Mouse (Mus musculus): ENCODE measurements around the gene Zbtb8b. TPM values are rescaled to one million over a fixed set of nuclear protein-coding genes. Genes with fewer than 3 reads are reported as not detected.

Zbtb8b gene
- total and polyA plus RNA-seq, 2 experiments from 2014 or later: 14.3 to 14.5 TPM

GRCm38 (mm10) chr4:129388404-129388803 lies 52.2 kb downstream of the Zbtb8b start:
- Histone ChIP-seq H3K9me3 (ENCODE audit: low read length) (no peaks in the 10 kb centered on the region), H3K4me3 (ENCODE audit: low read depth, low read length) (no peak overlapping the region), H3K9ac (replicated peaks; ENCODE audit: low read length, poor library complexity, severe bottlenecking) (no peak overlapping the region), H3K27ac (ENCODE audit: low read depth, low read length) (no peak overlapping the region), H3K27me3 (ENCODE audit: insufficient read depth, low read length) (no peaks in the 10 kb centered on the region), H3K4me2 (ENCODE audit: low read depth, low read length, poor library complexity, severe bottlenecking) (no peak overlapping the region), H3K4me1 (ENCODE audit: insufficient read depth, low read length) (no peaks in the 10 kb centered on the region), H3K36me3 (ENCODE audit: insufficient read depth, low read length) (no peaks in the 10 kb centered on the region)
- no peak for TF ChIP-seq CTCF (IDR thresholded peaks at IDR 0.05)
- ATAC-seq (ENCODE audit: low FRiP score): no peak
- no peak for DNase-seq (ENCODE audit: low spot score)
- 46% methylated on average over 5 of the region's 5 CpGs for WGBS

GRCm38 (mm10) chr4:129386989-129387388 lies 53.7 kb downstream of the Zbtb8b start:
- H3K4me2 ChIP-seq (ENCODE audit: low read depth, low read length, poor library complexity, severe bottlenecking): no peak overlapping the region
- no peak overlapping the region for H3K27ac ChIP-seq (ENCODE audit: low read depth, low read length)
- no peak for DNase-seq (ENCODE audit: low spot score)
- no peak for TF ChIP-seq CTCF (IDR thresholded peaks at IDR 0.05)
- H3K4me3 ChIP-seq (ENCODE audit: low read depth, low read length): no peak overlapping the region
- H3K9me3 ChIP-seq (ENCODE audit: low read length): no peaks in the 10 kb centered on the region
- H3K36me3 ChIP-seq (ENCODE audit: insufficient read depth, low read length): no peaks in the 10 kb centered on the region
- H3K9ac ChIP-seq (replicated peaks; ENCODE audit: low read length, poor library complexity, severe bottlenecking): no peak overlapping the region
- no peaks in the 10 kb centered on the region for H3K27me3 ChIP-seq (ENCODE audit: insufficient read depth, low read length)
- no peak for ATAC-seq (ENCODE audit: low FRiP score)
- no peaks in the 10 kb centered on the region for H3K4me1 ChIP-seq (ENCODE audit: insufficient read depth, low read length)
- 70% methylated on average over 1 of the region's 2 CpGs for WGBS

GRCm38 (mm10) chr4:129386269-129386946 lies 54.2 kb downstream of the Zbtb8b start:
- 92% methylated on average over 8 of the region's 8 CpGs for WGBS
- Histone ChIP-seq H3K4me1 (ENCODE audit: insufficient read depth, low read length) (no peaks in the 10 kb centered on the region), H3K4me2 (ENCODE audit: low read depth, low read length, poor library complexity, severe bottlenecking) (no peak overlapping the region), H3K4me3 (ENCODE audit: low read depth, low read length) (no peak overlapping the region), H3K9ac (replicated peaks; ENCODE audit: low read length, poor library complexity, severe bottlenecking) (no peak overlapping the region), H3K9me3 (ENCODE audit: low read length) (no peaks in the 10 kb centered on the region), H3K27ac (ENCODE audit: low read depth, low read length) (no peak overlapping the region), H3K36me3 (ENCODE audit: insufficient read depth, low read length) (no peaks in the 10 kb centered on the region), H3K27me3 (ENCODE audit: insufficient read depth, low read length) (no peaks in the 10 kb centered on the region)
- DNase-seq (ENCODE audit: low spot score) (no peak), ATAC-seq (ENCODE audit: low FRiP score) (no peak)
- no peak for TF ChIP-seq CTCF (IDR thresholded peaks at IDR 0.05)

- DNase-seq (ENCODE audit: low spot score) (no peak), ATAC-seq (ENCODE audit: low FRiP score) (no peak)
- no peak overlapping the region for H3K4me3 ChIP-seq (ENCODE audit: low read depth, low read length)
- no peaks in the 10 kb centered on the region for H3K9me3 ChIP-seq (ENCODE audit: low read length)
- H3K9ac ChIP-seq (replicated peaks; ENCODE audit: low read length, poor library complexity, severe bottlenecking): no peak overlapping the region
- WGBS: 91% methylated on average over 11 of the region's 11 CpGs
- H3K4me2 ChIP-seq (ENCODE audit: low read depth, low read length, poor library complexity, severe bottlenecking): no peak overlapping the region
- no peaks in the 10 kb centered on the region for H3K27me3 ChIP-seq (ENCODE audit: insufficient read depth, low read length)
- no peaks in the 10 kb centered on the region for H3K36me3 ChIP-seq (ENCODE audit: insufficient read depth, low read length)
- TF ChIP-seq CTCF (IDR thresholded peaks at IDR 0.05): no peak
- H3K27ac ChIP-seq (ENCODE audit: low read depth, low read length): no peak overlapping the region
- no peaks in the 10 kb centered on the region for H3K4me1 ChIP-seq (ENCODE audit: insufficient read depth, low read length)
Measured at GRCm38 (mm10) chr4:129385685-129386084, 55.0 kb downstream of the Zbtb8b start.

- no peaks in the 10 kb centered on the region for H3K9me3 ChIP-seq (ENCODE audit: low read length)
- H3K27me3 ChIP-seq (ENCODE audit: insufficient read depth, low read length): no peaks in the 10 kb centered on the region
- H3K36me3 ChIP-seq (ENCODE audit: insufficient read depth, low read length): no peaks in the 10 kb centered on the region
- 36% methylated on average over 6 of the region's 6 CpGs for WGBS
- ATAC-seq (ENCODE audit: low FRiP score): no peak
- no peak overlapping the region for H3K4me3 ChIP-seq (ENCODE audit: low read depth, low read length)
- no peak for TF ChIP-seq CTCF (IDR thresholded peaks at IDR 0.05)
- H3K27ac ChIP-seq (ENCODE audit: low read depth, low read length): no peak overlapping the region
- no peak overlapping the region for H3K9ac ChIP-seq (replicated peaks; ENCODE audit: low read length, poor library complexity, severe bottlenecking)
- H3K4me2 ChIP-seq (ENCODE audit: low read depth, low read length, poor library complexity, severe bottlenecking): no peak overlapping the region
- peak; percentile 19 for DNase-seq (ENCODE audit: low spot score)
- no peaks in the 10 kb centered on the region for H3K4me1 ChIP-seq (ENCODE audit: insufficient read depth, low read length)
Measured at GRCm38 (mm10) chr4:129384440-129384839, 56.2 kb downstream of the Zbtb8b start.

- WGBS: 95% methylated on average over 3 of the region's 3 CpGs
- Histone ChIP-seq H3K36me3 (ENCODE audit: insufficient read depth, low read length) (no peaks in the 10 kb centered on the region), H3K9me3 (ENCODE audit: low read length) (no peaks in the 10 kb centered on the region), H3K9ac (replicated peaks; ENCODE audit: low read length, poor library complexity, severe bottlenecking) (no peak overlapping the region), H3K27ac (ENCODE audit: low read depth, low read length) (no peak overlapping the region), H3K4me1 (ENCODE audit: insufficient read depth, low read length) (no peaks in the 10 kb centered on the region), H3K4me2 (ENCODE audit: low read depth, low read length, poor library complexity, severe bottlenecking) (no peak overlapping the region), H3K4me3 (ENCODE audit: low read depth, low read length) (no peak overlapping the region), H3K27me3 (ENCODE audit: insufficient read depth, low read length) (no peaks in the 10 kb centered on the region)
- no peak for TF ChIP-seq CTCF (IDR thresholded peaks at IDR 0.05)
- no peak for DNase-seq (ENCODE audit: low spot score)
- ATAC-seq (ENCODE audit: low FRiP score): no peak
Measured at GRCm38 (mm10) chr4:129383586-129383985, 57.1 kb downstream of the Zbtb8b start.
